Mouse (Mus musculus): ENCODE data around the gene Olfr653. TPM values are rescaled to one million over a fixed set of nuclear protein-coding genes. Genes with fewer than 3 reads are reported as not detected.

Olfr653 gene
- not detected in 2 replicates for polyA plus RNA-seq (2012; rRNA removed)

- DNase-seq (ENCODE audit: extremely low spot score in 1 of 2, low spot score in 1 of 2), result no peak
Observed at GRCm38 (mm10) chr7:104577014-104577413, at the start of gene Olfr653. Gene Olfr653, plus strand, starts transcription at chr7:104577314.

- no peak for DNase-seq (ENCODE audit: extremely low spot score in 1 of 2, low spot score in 1 of 2)
Observed at GRCm38 (mm10) chr7:104549833-104550232, 27.3 kb upstream of the Olfr653 start, which contains the start of gene Olfr651. Gene Olfr651, plus strand, starts transcription at chr7:104550133.

- DNase-seq (ENCODE audit: extremely low spot score in 1 of 2, low spot score in 1 of 2), result no peak
Observed at GRCm38 (mm10) chr7:104552700-104553099, 24.4 kb upstream of the Olfr653 start.

- DNase-seq (ENCODE audit: extremely low spot score in 1 of 2, low spot score in 1 of 2), result no peak
Observed at GRCm38 (mm10) chr7:104560601-104561000, 16.5 kb upstream of the Olfr653 start, which contains the start of gene Olfr652. Gene Olfr652, plus strand, starts transcription at chr7:104560901.

GRCm38 (mm10) chr7:104580846-104581245 is 3.7 kb downstream of the Olfr653 start:
- no peak for DNase-seq (ENCODE audit: extremely low spot score in 1 of 2, low spot score in 1 of 2)

GRCm38 (mm10) chr7:104581429-104581828 is 4.3 kb downstream of the Olfr653 start:
- no peak for DNase-seq (ENCODE audit: extremely low spot score in 1 of 2, low spot score in 1 of 2)

GRCm38 (mm10) chr7:104586725-104587124 is 9.6 kb downstream of the Olfr653 start, which contains the start of gene Olfr654:
Gene Olfr654, plus strand, starts transcription at chr7:104587025.
- no peak for DNase-seq (ENCODE audit: extremely low spot score in 1 of 2, low spot score in 1 of 2)

GRCm38 (mm10) chr7:104588274-104588673 is 11.2 kb downstream of the Olfr653 start:
- no peak for DNase-seq (ENCODE audit: extremely low spot score in 1 of 2, low spot score in 1 of 2)

GRCm38 (mm10) chr7:104601679-104602078 is 24.6 kb downstream of the Olfr653 start, which contains the start of gene Olfr655:
Gene Olfr655, minus strand, starts transcription at chr7:104601779.
- no peak for DNase-seq (ENCODE audit: extremely low spot score in 1 of 2, low spot score in 1 of 2)

GRCm38 (mm10) chr7:104603173-104603572 is 26.1 kb downstream of the Olfr653 start:
- no peak for DNase-seq (ENCODE audit: extremely low spot score in 1 of 2, low spot score in 1 of 2)

GRCm38 (mm10) chr7:104604727-104605126 is 27.6 kb downstream of the Olfr653 start:
- DNase-seq (ENCODE audit: extremely low spot score in 1 of 2, low spot score in 1 of 2), result no peak

- no peak for DNase-seq (ENCODE audit: extremely low spot score in 1 of 2, low spot score in 1 of 2)
Observed at GRCm38 (mm10) chr7:104613655-104614054, 36.5 kb downstream of the Olfr653 start, which contains the start of gene Olfr656. Gene Olfr656, plus strand, starts transcription at chr7:104613955.

- DNase-seq (ENCODE audit: extremely low spot score in 1 of 2, low spot score in 1 of 2), result no peak
Observed at GRCm38 (mm10) chr7:104624494-104624893, 47.4 kb downstream of the Olfr653 start, which contains the start of gene Olfr657. Gene Olfr657, plus strand, starts transcription at chr7:104624794.

Other genes with a start within 250 kb of the Olfr653 start
- 0.04 TPM in 1 of 2 replicates, not detected in the other for gene Trim34b, start 247.8 kb upstream of the Olfr653 start, polyA plus RNA-seq (2012; rRNA removed)
- gene Trim12c, start 224.0 kb upstream of the Olfr653 start, polyA plus RNA-seq (2012; rRNA removed), result 2.1 and 2.8 TPM in 2 replicates
- 0.12 and 0.27 TPM in 2 replicates for gene Trim30b, start 207.4 kb upstream of the Olfr653 start, polyA plus RNA-seq (2012; rRNA removed)
- 0.04 TPM in 1 of 2 replicates, not detected in the other for gene Trim30c, start 176.5 kb upstream of the Olfr653 start, polyA plus RNA-seq (2012; rRNA removed)
- 2.6 and 2.8 TPM in 2 replicates for gene Trim30a, start 112.1 kb upstream of the Olfr653 start, polyA plus RNA-seq (2012; rRNA removed)
- gene Trim30d, start 69.5 kb upstream of the Olfr653 start, polyA plus RNA-seq (2012; rRNA removed), result 1.6 and 1.8 TPM in 2 replicates
- not detected in 2 replicates for gene Olfr651, start 27.2 kb upstream of the Olfr653 start, polyA plus RNA-seq (2012; rRNA removed)
- not detected in 2 replicates for gene Olfr652, start 16.4 kb upstream of the Olfr653 start, polyA plus RNA-seq (2012; rRNA removed)
- gene Olfr654, start 9.7 kb downstream of the Olfr653 start, polyA plus RNA-seq (2012; rRNA removed), result not detected in 2 replicates
- not detected in 2 replicates for gene Olfr655, start 24.5 kb downstream of the Olfr653 start, polyA plus RNA-seq (2012; rRNA removed)
- gene Olfr656, start 36.6 kb downstream of the Olfr653 start, polyA plus RNA-seq (2012; rRNA removed), result not detected in 2 replicates
- gene Olfr657, start 47.5 kb downstream of the Olfr653 start, polyA plus RNA-seq (2012; rRNA removed), result not detected in 2 replicates
- 0.06 TPM in 1 of 2 replicates, not detected in the other for gene Olfr658, start 70.0 kb downstream of the Olfr653 start, polyA plus RNA-seq (2012; rRNA removed)
- not detected in 2 replicates for gene Olfr659, start 89.4 kb downstream of the Olfr653 start, polyA plus RNA-seq (2012; rRNA removed)
- gene Olfr661, start 109.2 kb downstream of the Olfr653 start, polyA plus RNA-seq (2012; rRNA removed), result 0.11 TPM in 1 of 2 replicates, not detected in the other
- not detected in 2 replicates for gene Usp17le, start 200.2 kb downstream of the Olfr653 start, polyA plus RNA-seq (2012; rRNA removed)